Mouse (Mus musculus): ENCODE measurements around the gene Mtr. TPM values are rescaled to one million over a fixed set of nuclear protein-coding genes. Genes with fewer than 3 reads are reported as not detected.

Gene Mtr
- polyA plus RNA-seq, 1 experiment from 2014 or later = 2.3 TPM

GRCm38 (mm10) chr13:12176761-12177160 lies 81.2 kb downstream of the Mtr start:
- H3K4me2 ChIP-seq (replicated peaks; ENCODE audit: low read depth) = no peak overlapping the region
- no peak overlapping the region for H3K27ac ChIP-seq (ENCODE audit: low read depth, low read length)
- no peak overlapping the region for H3K9ac ChIP-seq (ENCODE audit: low read depth, low read length)
- H3K9me3 ChIP-seq (ENCODE audit: control insufficient read depth) = no peaks in the 10 kb centered on the region
- no peak overlapping the region for H3K4me3 ChIP-seq (ENCODE audit: low read depth, low read length)
- 43% methylated on average over 3 of the region's 3 CpGs for WGBS
- no peaks in the 10 kb centered on the region for H3K36me3 ChIP-seq (ENCODE audit: control insufficient read depth, insufficient read depth)
- ATAC-seq = no peak
- TF ChIP-seq CTCF (IDR thresholded peaks at IDR 0.05; ENCODE audit: low read depth) = no peak
- H3K4me1 ChIP-seq (replicated peaks; ENCODE audit: control insufficient read depth, insufficient read depth, low read length) = no peaks in the 10 kb centered on the region
- no peaks in the 10 kb centered on the region for H3K27me3 ChIP-seq (replicated peaks; ENCODE audit: control insufficient read depth, insufficient read depth, low read length)

DNA sequence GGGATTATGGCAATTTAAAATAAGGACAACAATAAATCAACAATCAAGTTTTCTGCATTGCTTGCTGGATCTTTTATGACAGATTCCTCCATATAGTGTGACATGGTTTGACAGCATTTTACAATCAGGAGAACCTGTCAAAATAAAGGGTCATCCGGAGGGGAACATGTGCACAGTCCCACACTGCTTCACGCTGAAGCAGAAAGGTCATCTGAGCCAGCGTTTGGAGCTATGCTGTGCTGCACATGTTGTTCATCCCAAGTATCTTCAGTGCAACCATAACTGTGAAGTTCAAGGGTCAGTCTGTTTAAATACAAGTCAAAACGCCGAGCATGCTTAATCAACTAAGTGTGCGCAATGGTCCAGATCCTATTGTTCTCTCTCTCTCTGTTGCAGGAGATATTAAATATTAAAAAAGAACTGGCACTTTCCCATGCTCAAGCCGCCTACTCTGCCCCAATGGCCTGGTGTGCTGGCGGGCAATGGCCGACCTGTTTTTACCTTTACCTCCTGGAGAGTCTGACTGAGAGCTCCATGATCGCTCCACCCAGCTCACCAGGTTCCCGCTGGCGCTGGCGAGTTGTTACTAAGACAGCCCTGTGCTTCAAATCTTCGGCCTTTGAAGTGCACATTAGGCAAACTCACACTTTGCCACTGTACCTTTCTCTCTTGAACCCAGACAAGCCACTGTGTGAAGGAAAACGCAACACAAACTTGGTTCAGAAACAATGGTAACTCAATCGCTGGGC lies 81.8 kb downstream of the Mtr start:
- H3K27ac ChIP-seq (ENCODE audit: low read depth, low read length) = no peak overlapping the region
- H3K27me3 ChIP-seq (replicated peaks; ENCODE audit: control insufficient read depth, insufficient read depth, low read length) = no peaks in the 10 kb centered on the region
- H3K36me3 ChIP-seq (ENCODE audit: control insufficient read depth, insufficient read depth) = no peaks in the 10 kb centered on the region
- H3K4me3 ChIP-seq (ENCODE audit: low read depth, low read length) = no peak overlapping the region
- TF ChIP-seq CTCF (IDR thresholded peaks at IDR 0.05; ENCODE audit: low read depth) = no peak
- ATAC-seq = no peak
- no peak overlapping the region for H3K9ac ChIP-seq (ENCODE audit: low read depth, low read length)
- WGBS = 34% methylated on average over 16 of the region's 16 CpGs
- H3K4me1 ChIP-seq (replicated peaks; ENCODE audit: control insufficient read depth, insufficient read depth, low read length) = no peaks in the 10 kb centered on the region
- H3K4me2 ChIP-seq (replicated peaks; ENCODE audit: low read depth) = no peak overlapping the region
- H3K9me3 ChIP-seq (ENCODE audit: control insufficient read depth) = no peaks in the 10 kb centered on the region

- H3K27me3 ChIP-seq (replicated peaks; ENCODE audit: control insufficient read depth, insufficient read depth, low read length) = no peaks in the 10 kb centered on the region
- no peak for ATAC-seq
- no peaks in the 10 kb centered on the region for H3K9me3 ChIP-seq (ENCODE audit: control insufficient read depth)
- H3K27ac ChIP-seq (ENCODE audit: low read depth, low read length) = no peak overlapping the region
- H3K9ac ChIP-seq (ENCODE audit: low read depth, low read length) = no peak overlapping the region
- no peaks in the 10 kb centered on the region for H3K36me3 ChIP-seq (ENCODE audit: control insufficient read depth, insufficient read depth)
- no peaks in the 10 kb centered on the region for H3K4me1 ChIP-seq (replicated peaks; ENCODE audit: control insufficient read depth, insufficient read depth, low read length)
- WGBS = 75% methylated on average over 9 of the region's 9 CpGs
- no peak for TF ChIP-seq CTCF (IDR thresholded peaks at IDR 0.05; ENCODE audit: low read depth)
- H3K4me2 ChIP-seq (replicated peaks; ENCODE audit: low read depth) = no peak overlapping the region
- no peak overlapping the region for H3K4me3 ChIP-seq (ENCODE audit: low read depth, low read length)
These were observed 90.6 kb downstream of the Mtr start for GRCm38 (mm10) chr13:12167276-12167675.

DNA sequence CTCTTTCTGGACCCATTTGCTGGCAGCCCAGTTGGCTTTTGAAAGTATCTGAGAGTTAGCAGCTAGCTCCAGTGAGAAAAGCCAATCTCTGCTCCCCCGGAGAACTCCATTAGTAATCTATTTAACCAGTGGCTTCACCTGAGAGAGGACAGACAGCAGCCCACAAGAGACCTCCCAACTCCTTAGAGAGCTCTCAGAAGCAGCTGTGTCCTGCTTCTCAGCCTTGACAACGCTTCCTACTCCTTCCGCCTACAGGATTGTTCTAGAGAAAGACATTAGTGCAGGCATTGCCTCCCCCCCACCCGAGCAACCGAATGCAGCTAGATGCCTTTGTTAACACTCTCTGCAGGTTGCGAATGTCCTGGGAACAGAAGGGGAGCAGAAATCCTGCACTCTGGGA lies 91.5 kb downstream of the Mtr start:
- H3K27me3 ChIP-seq (replicated peaks; ENCODE audit: control insufficient read depth, insufficient read depth, low read length) = no peaks in the 10 kb centered on the region
- no peaks in the 10 kb centered on the region for H3K4me1 ChIP-seq (replicated peaks; ENCODE audit: control insufficient read depth, insufficient read depth, low read length)
- no peaks in the 10 kb centered on the region for H3K9me3 ChIP-seq (ENCODE audit: control insufficient read depth)
- no peak overlapping the region for H3K4me2 ChIP-seq (replicated peaks; ENCODE audit: low read depth)
- no peak overlapping the region for H3K9ac ChIP-seq (ENCODE audit: low read depth, low read length)
- no peak overlapping the region for H3K4me3 ChIP-seq (ENCODE audit: low read depth, low read length)
- no peak overlapping the region for H3K27ac ChIP-seq (ENCODE audit: low read depth, low read length)
- WGBS = 28% methylated on average over 6 of the region's 6 CpGs
- no peaks in the 10 kb centered on the region for H3K36me3 ChIP-seq (ENCODE audit: control insufficient read depth, insufficient read depth)
- TF ChIP-seq CTCF (IDR thresholded peaks at IDR 0.05; ENCODE audit: low read depth) = no peak
- ATAC-seq = no peak

DNA sequence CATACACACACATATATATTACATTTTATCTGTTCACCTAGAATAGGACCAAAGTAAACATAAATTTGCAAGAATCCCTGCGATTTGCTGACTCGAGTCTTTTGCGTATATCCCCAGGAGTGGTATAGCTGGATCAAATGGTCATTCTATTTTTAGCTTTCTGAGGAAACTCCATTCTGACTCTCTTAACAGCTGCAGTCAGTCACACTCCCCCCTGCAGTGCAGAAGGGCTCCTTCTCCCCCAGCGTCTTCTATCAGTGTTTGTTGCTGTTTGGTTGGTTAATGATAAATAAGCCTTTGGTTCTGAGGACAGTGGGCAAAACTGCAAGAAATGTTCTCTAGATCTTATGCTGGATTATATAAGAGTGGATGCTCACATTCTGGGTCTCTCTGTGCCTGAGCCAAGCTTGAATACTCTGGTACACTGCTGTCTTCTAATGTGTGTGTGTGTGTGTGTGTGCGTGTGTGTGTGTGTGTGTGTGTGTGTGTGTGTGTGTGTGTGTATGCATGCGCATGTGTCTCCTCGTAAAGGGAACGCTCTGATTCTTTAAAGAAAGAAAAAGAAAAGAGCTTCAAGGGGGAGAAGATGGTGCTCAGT lies 92.4 kb downstream of the Mtr start:
- no peaks in the 10 kb centered on the region for H3K27me3 ChIP-seq (replicated peaks; ENCODE audit: control insufficient read depth, insufficient read depth, low read length)
- H3K4me2 ChIP-seq (replicated peaks; ENCODE audit: low read depth) = no peak overlapping the region
- no peaks in the 10 kb centered on the region for H3K4me1 ChIP-seq (replicated peaks; ENCODE audit: control insufficient read depth, insufficient read depth, low read length)
- 40% methylated on average over 8 of the region's 8 CpGs for WGBS
- TF ChIP-seq CTCF (IDR thresholded peaks at IDR 0.05; ENCODE audit: low read depth) = no peak
- no peaks in the 10 kb centered on the region for H3K36me3 ChIP-seq (ENCODE audit: control insufficient read depth, insufficient read depth)
- ATAC-seq = no peak
- no peak overlapping the region for H3K4me3 ChIP-seq (ENCODE audit: low read depth, low read length)
- H3K27ac ChIP-seq (ENCODE audit: low read depth, low read length) = no peak overlapping the region
- no peak overlapping the region for H3K9ac ChIP-seq (ENCODE audit: low read depth, low read length)
- H3K9me3 ChIP-seq (ENCODE audit: control insufficient read depth) = no peaks in the 10 kb centered on the region

DNA sequence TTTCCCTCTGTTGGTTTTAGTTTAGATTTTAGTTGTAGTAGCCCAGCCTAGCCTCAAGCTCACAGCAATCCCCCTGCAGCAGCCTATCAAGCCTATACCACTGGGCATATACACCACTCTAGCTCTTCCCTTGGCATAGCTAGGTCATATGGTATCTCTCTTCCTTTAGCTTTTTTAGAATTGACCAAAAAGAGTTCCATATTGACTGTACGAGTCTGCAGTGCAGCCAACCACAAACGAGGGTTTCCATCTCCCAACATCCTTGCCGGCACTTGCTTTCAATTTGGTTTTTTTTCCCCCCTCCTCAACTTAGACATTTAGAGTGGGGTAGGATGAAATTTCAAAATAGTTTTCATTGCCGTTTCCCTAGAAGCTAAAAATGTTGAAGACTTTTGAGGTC lies 95.5 kb downstream of the Mtr start:
- Histone ChIP-seq H3K4me2 (replicated peaks; ENCODE audit: low read depth) (no peak overlapping the region), H3K4me1 (replicated peaks; ENCODE audit: control insufficient read depth, insufficient read depth, low read length) (no peaks in the 10 kb centered on the region), H3K27me3 (replicated peaks; ENCODE audit: control insufficient read depth, insufficient read depth, low read length) (no peaks in the 10 kb centered on the region), H3K9ac (ENCODE audit: low read depth, low read length) (no peak overlapping the region), H3K36me3 (ENCODE audit: control insufficient read depth, insufficient read depth) (no peaks in the 10 kb centered on the region), H3K9me3 (ENCODE audit: control insufficient read depth) (no peaks in the 10 kb centered on the region), H3K27ac (ENCODE audit: low read depth, low read length) (no peak overlapping the region), H3K4me3 (ENCODE audit: low read depth, low read length) (no peak overlapping the region)
- no peak for TF ChIP-seq CTCF (IDR thresholded peaks at IDR 0.05; ENCODE audit: low read depth)
- ATAC-seq = no peak
- 92% methylated on average over 4 of the region's 4 CpGs for WGBS
